Mouse (Mus musculus) bone marrow macrophage, adult 2 months (primary cell): ENCODE results near the gene Ncstn.

ENCODE experiments used
- CTCF ChIP-seq: IDR thresholded peaks from 2 replicates; pipeline ENCODE4 v1.5.1; 2012; ENCODE audit warnings: low read depth, mild to moderate bottlenecking, low read length, moderate library complexity
- POLR2A ChIP-seq: IDR thresholded peaks from 2 replicates; pipeline ENCODE4 v1.6.1; 2012; ENCODE audit warnings: mild to moderate bottlenecking, low read depth, low read length, borderline replicate concordance

- TF ChIP-seq CTCF, result no peak
- TF ChIP-seq POLR2A, result no peak
Observed at GRCm38 (mm10) chr1:172071556-172071955, 11.0 kb downstream of the Ncstn start.
